Mouse (Mus musculus) cerebellum, adult (tissue): ENCODE results near the gene Grin1.

ENCODE experiments used
- ATAC-seq: cut with Nextera tagmentation; 2 replicates; pipeline ENCODE4 v1.9.2; 2017; ENCODE audit warnings: mild to moderate bottlenecking, moderate library complexity, mixed read lengths; ENCODE audit not compliant: insufficient number of reproducible peaks, low FRiP score, low TSS enrichment

The Grin1 gene

DNA sequence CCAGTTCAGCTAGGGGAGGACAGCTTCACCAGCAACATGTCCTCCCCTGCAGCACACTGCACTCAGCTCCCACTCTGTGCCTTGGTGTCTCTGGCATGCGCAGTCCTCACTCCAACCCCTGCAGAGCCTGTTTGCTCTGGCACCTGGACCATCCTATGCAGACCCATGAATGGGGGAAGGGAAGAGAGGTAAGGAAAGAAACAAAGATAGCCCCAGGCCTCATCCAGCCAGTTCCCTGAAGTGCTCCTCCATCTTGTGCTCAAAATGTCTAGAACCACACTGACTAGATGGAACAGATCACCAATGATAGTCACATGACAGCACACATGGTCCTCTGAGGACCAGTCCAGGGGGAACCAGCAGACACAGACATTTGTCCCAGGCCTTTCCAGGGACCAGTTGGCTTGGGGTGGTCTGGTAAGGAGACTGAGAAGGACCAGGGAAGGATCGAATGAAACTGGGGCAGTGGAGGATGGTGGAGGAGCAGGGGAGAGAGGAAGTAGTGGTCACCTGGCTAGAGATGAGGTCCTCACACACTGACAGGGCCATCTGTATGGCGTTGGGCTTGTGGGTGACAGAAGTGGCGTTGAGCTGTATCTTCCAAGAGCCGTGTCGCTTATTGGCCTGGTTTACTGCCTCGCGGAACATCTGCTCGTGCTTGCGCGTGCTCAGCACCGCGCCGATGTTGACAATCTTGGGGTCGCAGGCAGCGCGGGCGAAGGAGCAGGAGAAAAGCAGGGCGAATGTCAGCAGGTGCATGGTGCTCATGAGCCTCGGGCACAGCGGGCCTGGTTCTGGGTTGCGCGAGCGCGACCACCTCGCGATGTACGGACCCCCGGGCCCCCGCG lies 644 bp downstream of the Grin1 start:
- peak; percentile 59 for ATAC-seq

DNA sequence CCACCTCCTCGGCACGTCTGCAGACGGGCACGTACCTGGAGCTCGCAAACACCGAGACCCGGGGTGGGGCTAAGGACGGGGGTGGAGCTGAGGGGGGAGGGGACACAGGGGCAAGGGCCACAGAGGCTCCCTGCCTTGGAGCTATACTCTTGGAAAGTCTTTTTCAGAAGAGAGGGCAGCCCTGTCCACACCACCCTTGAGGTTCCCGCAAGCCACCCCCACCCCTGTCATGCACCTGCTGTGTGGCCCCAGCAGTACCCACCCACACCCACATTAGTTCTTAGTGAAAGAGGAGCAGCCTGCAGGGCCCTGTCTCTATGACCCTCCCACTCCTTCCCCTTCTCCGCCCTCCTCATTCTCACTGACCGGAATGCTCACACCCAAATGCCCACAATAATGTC lies 7.5 kb downstream of the Grin1 start:
- ATAC-seq = no peak

DNA sequence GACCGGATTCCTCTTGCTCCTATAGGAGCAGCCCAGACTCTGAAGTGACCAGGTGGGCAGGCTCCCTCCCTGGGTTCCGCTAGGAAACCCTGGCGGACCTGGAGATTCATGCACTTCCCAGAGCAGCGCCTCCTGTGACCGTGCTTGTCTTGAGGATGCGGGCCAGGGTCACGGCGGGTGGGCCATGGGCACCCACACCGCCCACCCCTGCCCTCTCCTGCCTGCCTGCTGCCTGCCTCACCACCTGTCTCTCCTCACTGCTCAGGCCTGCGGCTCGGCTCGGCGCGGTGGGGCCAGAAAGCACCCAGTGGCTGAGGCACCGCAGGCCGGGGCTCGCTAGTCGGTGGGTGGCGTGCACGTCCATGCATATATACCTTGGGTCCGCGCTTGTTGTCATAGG lies 8.0 kb downstream of the Grin1 start:
- no peak for ATAC-seq

DNA sequence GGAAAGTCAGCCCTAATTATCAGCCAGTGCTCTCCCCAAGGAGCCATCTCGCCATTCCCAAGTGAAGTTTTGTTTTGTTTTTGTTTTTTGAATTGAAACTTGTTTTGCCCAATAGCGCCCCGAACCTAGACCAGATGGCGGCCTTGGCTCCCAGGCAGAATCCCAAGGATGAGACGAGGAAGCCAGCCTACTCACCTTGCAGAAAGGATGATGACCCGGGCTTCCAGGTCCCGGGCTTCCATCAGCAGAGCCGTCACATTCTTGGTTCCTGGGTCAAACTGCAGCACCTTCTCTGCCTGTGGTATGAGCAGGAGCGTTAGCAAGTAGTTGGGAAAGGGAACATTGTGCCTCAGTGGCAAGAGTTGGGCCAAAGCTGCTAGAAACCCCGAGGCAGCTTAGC lies 8.8 kb downstream of the Grin1 start:
- ATAC-seq = no peak

DNA sequence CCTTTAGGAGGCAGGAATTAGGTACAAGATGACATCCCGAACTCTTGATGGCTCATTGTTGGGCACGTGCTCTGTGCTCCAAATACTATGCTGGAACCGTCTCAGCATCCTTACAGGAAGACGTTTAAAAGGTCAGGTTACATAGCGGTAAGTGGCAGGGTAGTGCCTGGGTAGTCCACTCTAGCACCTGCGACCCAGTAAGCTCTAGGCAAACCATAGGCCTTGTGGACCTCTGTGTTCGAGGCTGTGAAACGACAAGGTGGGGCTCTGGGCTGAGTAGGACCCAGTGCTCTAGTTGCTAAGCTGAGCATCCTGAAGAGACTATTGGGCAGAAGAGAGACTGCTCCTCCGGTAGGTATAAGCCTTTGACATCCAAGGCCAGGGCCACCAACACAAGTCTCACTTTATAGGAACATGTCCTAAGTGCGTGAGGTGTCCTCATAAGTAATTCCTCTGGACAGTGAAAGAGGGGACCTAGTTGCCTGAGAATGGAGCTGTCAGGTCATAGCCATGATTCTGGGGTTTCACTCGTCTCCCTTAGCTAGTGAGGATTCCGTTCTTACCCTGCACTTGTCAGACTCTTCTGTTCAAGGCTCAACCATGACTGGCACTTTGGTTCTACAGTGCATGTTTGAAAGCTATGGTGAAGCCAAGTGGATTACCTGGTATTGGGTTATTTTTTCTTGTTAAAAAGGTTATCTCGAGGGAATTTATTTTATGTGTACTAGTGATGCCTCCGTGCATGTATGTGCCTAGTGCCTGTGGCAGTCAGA lies 13.2 kb downstream of the Grin1 start:
- ATAC-seq = no peak

DNA sequence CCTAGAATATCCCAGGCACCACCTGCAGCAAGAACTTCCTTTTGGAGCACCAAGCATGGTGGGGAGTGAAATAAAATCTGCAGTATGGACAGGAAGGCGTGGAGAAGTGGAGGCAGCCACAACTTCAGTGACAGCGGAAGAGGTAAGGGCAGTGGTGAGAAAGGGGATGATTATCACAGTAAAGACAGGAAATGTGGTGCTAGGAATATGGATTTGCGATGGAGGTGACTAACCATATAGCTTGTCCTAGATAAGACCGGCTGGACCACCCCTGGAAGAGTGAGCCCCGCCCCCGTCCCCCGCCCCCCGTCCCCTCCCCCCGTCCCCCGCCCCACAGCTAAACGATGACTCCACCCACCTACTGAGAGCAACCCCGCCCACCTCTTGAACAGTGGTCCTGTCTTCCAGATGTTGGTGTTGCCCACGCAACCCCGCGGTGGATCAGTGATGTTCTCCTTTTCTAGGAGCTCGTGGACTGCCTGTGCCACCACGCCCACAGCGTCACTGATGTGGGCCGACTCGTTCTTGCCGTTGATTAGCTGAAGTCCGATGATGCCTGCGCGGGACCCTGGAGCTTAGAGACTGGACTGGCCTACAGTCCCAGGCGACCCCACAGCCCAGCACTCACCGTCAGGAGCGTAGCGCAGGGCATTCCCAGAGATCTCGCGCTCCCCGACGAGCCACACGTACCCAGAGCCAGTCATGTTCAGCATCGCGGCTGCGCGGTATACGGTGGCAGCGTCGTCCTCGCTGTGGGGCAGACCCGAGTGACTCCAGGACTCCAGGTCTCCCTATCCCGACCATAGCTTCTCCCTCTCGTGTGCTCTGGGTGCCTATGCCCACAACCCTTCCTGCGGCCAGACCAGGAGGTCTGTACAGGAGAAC lies 14.1 kb downstream of the Grin1 start:
- ATAC-seq = no peak

DNA sequence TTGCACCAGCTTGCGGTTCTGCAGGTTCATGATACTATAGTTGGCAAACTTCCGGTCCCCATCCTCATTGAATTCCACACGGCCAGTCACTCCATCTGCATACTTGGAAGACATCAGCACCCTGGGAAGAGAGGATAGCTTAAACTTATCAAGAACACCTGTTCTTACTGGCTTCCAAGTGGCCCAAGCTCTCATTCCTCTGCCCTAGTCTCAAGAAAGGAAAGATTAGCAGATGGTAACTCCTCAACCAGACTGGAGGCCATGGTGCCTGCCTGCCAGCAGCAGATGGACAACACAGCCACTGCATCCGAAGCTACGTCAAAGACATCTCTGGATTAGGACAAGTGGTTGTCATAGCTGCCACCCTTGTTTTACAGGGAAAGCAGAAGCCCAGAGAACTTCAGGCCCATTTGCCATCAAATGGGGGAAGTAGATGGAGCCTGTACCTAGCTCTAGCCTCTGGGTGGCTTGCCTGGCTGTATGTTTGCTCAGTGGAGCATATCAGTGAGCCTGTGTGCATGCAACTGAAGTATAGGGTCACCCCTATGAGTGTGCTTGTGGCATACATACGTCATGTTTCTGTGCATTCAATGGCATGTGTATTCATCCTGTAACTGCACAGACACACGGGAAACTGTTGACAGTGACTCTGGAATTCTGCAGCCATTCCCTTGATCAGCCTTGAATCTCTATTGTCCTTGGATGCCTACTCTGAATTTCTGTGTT lies 14.9 kb downstream of the Grin1 start:
- ATAC-seq = peak; percentile 64; the same call in 1 of the 2 replicates

DNA sequence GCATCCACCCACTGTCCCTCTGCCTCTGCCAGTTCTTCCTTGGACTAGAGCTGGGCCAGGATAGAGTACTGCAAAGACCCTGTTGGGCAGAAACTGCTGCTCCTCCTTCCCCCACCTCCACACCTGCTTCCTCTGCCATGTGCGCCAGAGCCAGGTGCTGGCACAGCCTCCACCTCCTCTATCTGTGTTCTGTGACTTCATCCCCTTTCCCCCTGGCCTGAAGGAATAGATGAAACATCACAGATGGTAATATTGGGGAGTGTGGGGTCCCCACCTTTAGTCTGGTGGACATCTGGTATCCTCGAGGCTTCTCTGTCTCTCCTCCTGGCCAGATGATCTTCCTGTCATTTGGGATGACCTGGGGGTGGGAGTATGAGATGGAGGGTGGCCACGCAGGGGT lies 15.5 kb downstream of the Grin1 start:
- ATAC-seq = no peak

DNA sequence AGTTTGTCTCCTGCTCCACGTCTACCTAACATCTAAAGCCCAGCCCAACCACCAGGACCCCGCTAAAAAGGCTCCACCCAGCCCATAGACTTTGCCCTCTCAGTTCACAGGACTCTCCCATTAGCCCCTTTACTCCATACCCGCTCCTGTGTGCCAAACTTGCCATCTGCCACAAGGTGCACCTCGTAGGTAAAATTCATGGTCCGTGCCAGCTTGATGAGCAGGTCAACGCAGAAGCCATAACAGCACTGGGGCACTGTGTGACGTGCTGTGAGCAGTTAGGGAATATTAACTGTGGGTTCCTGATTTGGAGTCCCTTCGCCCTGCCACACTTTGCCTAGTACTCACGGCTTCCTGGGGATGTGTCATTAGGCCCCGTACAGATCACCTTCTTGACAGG lies 20.9 kb downstream of the Grin1 start:
- ATAC-seq = peak; percentile 28; the same call in 1 of the 2 replicates

DNA sequence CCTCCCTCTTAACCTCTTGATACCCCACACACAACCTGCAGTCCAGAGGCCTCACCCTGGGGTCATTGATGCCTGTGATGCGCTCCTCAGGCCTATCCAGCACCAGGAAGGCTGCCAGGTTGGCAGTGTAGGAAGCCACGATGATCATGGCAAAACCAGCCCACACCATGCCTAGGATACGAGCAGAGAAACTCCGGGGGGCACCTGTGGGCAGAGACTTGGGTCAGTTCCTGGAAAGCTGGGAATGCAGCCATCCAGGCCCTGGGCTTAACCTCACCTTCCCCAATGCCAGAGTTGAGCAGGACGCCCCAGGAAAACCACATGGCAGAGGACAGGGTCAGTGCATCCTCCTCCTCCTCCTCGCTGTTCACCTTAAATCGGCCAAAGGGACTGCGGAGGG lies 21.9 kb downstream of the Grin1 start:
- ATAC-seq = no peak

DNA sequence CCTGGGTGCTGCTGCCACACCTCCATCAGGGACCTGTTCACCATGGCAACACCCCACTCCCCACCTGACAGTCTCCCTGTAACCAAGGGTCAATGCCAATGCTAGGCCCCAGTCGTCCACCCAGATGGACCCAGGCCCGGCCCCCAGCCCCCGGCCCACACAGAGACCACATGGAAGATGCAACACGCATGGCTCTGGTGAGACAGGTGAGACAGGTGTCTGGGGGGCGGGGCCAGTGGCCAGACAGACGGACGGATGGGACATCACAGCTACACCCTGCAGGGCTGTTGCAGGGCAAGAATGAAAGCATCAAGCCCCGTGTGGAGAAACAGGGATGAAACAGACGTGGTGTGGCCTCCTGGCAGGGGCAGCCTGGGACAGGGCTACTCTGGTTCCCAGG lies 25.3 kb downstream of the Grin1 start:
- no peak for ATAC-seq

DNA sequence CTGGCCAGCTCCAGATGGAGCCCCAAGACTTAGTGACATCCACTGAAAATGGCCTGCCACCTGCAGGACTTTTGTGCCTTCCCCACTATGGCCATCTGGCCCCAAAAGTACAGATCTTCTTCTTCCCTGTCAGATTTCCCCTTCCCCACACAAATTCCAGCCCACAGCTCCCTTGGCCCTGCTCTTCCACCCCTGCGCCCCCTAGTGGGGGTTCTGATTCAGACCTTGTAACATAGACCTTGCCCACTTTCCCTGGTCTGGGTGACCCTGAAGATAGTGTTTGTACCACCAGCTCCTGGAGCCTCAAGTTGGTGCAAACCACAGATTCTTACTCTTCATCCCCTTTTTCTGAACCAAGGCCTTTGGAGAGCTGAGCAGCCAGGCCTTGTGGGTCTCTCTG lies 26.1 kb downstream of the Grin1 start:
- no peak for ATAC-seq

DNA sequence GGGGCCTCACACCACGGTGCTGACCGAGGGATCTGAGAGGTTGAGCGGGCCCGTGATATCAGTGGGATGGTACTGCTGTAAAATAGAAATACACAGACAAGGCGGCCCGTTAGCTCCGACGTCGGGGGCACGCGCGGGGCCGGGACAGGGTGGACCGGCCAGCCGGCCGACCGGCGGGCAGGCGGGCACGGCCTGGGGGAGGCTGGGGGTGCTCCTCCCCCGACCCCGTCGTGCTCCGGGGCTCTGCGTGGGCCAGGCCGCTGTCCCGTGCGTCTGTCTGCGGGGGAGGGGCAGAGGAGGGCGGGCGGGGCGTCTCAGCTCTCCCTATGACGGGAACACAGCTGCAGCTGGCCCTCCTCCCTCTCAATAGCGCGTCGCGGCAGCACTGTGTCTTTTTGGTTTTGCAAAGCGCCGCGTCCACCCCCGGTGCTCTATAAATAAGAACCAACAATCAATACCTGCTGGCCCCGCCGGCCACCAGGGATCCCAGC lies 26.9 kb downstream of the Grin1 start:
- ATAC-seq = no peak

DNA sequence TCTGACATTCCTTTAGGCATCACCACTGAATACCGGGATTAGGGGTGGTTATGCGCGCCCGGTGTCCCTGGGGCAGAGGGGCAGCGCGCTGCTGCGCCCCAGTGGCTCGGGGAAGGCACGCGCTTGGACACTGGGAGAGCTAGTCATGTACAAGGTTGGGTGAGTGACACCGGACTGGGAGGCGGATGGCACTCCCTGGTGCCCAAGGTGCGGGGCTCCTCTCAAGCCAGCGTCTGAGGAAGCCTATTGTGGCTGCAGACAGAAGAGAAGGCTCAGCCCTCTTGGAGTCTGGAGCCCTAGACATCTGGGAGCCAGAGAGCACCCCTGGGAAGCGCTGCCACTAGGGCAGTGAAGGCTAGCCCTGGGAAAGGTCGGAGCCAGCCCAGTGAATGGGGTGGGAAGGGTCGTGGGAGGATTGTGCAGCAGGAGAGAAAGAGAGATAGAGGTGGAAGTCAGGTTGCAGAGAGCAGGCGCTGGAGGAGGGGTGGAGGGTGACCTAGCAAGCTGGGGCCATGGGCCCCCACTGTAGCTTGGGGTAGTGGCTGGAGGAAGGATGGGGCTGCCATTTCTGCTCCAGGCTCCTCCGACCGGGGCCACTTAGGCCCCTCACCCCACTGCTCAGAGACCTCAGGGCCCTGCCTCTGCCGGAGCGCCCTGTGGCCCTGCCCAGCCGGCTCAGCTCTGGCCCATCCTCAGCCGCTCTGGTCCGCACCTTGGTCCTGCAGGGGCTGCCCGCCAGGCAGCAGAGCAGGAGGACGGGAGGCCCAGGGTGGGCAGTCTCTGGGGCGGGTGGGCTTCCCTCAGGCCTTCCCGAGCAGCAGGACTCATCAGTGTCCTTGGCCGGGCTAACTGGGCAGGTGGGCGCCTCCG lies 27.6 kb downstream of the Grin1 start:
- ATAC-seq = no peak

DNA sequence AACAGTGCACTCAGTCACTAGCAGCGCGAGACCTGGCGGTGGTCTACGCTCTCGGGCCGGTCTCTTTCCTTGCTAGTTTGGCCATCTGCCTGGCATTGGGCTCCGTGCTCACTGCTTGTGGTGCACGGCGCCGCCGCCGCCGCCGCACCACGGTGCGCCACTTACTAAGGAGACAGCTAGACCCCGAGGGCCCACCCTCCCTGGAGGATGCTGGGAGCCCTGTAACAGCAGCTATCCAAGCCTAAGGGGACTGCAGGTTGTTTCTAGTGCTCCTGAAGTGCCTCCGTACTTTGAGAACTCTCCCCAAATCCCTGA lies 28.2 kb downstream of the Grin1 start:
- no peak for ATAC-seq

DNA sequence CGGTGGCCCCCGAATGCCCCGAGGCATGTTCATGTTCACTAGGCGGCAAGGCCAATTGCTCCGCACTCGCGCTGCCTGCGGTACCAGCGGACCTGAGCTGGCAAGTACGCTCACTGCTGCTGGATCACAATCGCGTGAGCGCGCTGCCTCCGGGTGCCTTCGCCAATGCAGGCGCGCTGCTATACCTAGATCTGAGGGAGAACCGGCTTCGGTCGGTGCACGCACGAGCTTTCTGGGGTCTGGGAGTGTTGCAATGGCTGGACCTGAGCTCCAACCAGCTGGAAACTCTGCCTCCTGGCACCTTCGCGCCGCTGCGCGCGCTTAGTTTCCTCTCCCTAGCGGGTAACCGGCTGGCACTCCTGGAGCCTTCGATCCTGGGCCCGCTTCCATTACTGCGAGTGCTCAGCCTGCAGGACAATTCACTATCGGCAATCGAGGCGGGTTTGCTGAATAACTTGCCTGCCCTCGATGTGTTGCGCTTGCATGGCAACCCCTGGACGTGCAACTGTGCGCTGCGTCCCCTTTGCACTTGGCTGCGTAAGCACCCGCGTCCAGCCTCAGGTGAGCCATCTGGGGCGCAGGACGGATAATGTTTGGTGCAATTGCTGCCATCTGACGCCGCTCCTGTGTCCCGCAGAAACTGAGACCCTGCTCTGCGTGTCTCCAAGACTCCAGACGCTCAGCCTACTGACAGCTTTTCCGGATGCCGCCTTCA lies 28.7 kb downstream of the Grin1 start:
- peak; percentile 5; the same call in 1 of the 2 replicates for ATAC-seq

DNA sequence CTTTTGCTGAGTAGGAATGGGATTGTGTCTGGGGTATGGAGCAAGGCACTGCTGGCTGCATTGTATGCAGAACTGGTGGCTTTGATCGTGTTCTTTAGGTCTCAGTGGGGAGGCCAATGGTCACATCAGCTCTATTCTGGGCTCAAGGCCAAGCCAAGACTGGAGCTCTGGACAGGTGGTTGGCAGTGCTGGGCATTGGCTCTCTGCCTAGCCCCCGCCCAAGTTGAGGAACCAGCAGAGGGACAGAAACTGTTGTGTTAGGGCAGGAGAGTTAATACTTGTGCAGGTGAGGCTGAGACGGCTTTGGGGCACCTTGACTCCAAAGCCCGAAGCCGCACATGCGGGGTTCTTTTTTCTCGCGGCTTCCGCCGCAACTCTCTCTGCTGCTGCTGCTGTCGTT lies 29.3 kb downstream of the Grin1 start, which contains the start of gene Lrrc26:
Gene Lrrc26, plus strand, starts transcription at position 265 of the 400 bp plus-strand sequence.
- no peak for ATAC-seq

DNA sequence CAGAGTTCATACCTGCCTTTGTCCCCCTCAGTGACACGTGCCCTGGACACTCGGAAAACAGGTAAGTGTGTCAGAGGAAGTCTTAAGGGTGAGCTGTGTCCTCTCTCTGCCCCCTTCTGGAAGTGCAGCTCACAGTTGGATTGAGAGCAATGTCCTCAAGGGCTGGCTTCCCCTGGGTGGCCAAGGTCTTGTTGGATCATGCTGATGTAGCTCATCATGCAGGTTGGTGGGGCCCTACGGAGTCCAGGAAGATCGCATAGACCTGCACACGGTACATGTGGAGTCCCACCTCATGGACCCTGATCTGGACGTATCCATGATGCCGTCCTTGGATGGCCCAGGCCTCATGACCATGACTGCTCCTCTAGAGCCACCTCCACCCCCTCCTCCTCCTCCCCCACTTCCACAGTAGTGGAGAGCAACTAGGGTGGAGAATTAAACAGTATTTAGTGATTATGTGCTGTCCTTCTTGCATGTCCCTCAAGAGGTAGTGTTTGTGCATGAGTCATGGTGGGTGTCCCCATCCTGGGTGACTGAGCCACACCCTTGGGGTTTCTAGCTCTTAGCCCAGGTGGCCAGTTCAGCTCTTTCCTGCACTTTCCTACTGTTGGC lies 30.1 kb downstream of the Grin1 start:
- no peak for ATAC-seq
